Mouse (Mus musculus) bone marrow, adult 2 months (tissue): ENCODE measurements around the gene Rabl2.

ENCODE experiments used
- CTCF ChIP-seq: fragments of 200-500 bp; IDR thresholded peaks from 2 replicates; pipeline ENCODE4 v1.5.1; 2011; ENCODE audit warnings: low read length, control low read depth; ENCODE audit not compliant: control insufficient read depth, insufficient read depth
- POLR2A ChIP-seq: fragments of 200-500 bp; IDR thresholded peaks from 2 replicates; pipeline ENCODE4 v1.6.1; 2011; ENCODE audit warnings: low read depth, mild to moderate bottlenecking, control low read depth, low read length, borderline replicate concordance; ENCODE audit not compliant: control insufficient read depth

GRCm38 (mm10) chr15:89622312-89622958 lies 30.7 kb upstream of the Rabl2 start:
- peak; percentile 57 for TF ChIP-seq CTCF
- no peak for TF ChIP-seq POLR2A
